Mouse (Mus musculus) cerebellum, postnatal 14 days (tissue): ENCODE measurements around the gene Clip3.

Source experiments
- DNase-seq, 2 experiments: peaks; one replicate each; pipeline ENCODE4 v3.0.0; 2021; ENCODE audit warnings: mixed read lengths in 2 of 2

The Clip3 gene

DNA sequence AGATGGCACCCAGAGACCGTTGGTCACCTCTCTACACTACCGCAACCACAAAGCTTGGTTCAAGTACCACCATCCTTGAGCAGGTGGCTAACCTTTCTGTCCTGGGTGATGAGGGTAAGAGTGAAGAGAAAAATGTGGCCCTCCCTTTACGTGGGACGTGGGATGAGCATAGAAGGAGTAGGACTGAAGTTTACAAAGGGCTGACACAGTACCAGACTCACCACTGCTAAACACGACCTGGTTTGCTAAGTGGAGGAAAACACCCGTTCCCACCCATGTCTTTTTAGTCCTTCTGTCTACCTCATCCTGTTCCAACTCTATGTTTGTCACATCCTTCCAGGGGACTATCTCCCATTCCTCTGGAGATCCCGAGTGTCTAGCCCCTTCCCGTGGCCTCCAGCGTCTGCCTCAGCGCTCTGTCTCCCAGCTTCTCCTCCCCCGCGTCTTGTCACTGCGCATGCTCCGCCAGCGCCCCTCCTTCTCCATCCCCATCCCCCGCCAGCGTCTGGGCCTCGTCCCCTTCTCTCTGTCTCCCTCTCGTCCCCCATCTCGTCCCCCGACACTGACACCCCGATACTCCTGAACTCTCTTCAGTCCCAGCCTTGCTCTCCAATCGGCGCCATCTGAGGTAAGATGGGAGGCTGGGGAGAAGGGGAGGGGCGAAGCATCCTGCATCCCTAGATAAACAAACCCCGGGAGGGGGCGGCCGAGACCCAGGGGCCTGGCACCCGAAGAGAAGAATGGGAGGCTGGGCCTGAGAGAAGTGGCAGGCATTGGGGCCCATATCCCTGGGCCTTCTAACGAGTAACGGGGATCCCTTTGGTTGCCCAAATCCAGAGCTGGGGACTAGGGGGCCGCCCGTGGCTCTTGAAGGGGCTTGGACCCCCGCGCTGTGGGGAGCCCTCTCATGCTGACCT is at the start of gene Clip3:
Gene Clip3 (plus strand): TSS at position 514 of the 917 bp plus-strand sequence.
- DNase-seq: peak; percentile 93

- DNase-seq: no peak
These were observed 39.3 kb upstream of the Clip3 start for GRCm38 (mm10) chr7:30251956-30252954.

DNA sequence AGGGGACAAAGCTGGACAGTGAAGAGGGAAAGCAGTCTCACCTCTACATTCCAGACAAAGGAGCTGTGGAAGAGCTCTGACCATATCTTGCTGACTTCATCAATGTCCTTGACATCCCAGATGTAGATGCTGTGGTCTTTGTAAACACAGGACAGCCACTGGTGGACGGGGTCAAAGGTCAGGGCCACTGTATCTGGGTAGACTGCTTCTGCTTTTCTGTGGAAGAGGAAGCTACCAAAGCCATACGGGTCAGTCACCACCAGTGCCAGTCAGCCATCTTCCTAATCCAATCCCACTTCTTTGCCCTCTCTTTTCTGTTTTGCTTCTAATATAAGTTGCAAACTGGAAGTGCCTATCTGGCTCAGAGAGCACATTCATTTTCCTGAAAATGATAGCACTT is 26.5 kb upstream of the Clip3 start:
- no peak for DNase-seq

DNA sequence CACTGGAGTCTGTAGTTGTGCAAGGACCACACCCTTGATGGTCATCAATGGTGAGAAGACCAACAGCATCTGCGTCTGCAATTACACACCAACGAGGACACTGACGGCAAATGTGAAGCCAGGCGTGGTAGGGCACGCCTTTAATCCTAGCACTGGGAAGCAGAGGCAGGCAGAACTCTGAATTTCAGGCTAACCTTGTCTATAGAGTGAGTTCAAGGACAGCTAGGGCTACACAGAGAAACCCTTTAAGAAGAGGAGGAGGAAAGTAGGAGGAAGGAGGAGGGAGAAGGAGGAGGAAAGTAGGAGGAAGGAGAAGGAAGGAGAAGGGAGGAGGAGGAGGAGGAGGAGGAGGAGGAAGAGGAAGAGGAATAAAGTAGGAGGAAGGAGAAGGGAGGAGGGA is 26.0 kb upstream of the Clip3 start:
- DNase-seq: no peak

- DNase-seq: no peak
These were observed 25.6 kb upstream of the Clip3 start for GRCm38 (mm10) chr7:30265935-30266334.

GRCm38 (mm10) chr7:30266780-30267179 is 24.7 kb upstream of the Clip3 start:
- no peak for DNase-seq

- DNase-seq: peak; percentile 39 to 52
These were observed 21.9 kb upstream of the Clip3 start for GRCm38 (mm10) chr7:30269641-30270040.

DNA sequence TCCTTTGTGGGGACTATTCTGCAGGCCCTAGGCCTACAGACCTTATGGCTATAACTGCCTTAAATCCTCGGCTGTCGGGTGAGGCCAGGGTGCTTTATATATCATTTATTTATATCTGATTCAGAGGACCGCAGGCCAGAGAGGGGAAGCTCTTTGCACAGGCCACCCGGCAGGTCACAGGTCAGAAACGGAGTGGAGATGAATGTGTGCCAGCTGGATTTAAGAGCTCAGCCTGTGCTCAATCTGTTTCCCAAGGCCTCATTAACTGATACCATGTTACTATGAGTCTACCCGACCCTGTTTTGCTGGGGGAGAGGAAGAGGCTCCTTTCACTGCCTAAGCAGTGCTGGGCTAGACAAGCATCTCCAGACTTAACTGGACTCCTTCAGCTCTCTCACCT is 17.1 kb upstream of the Clip3 start:
- DNase-seq: no peak

GRCm38 (mm10) chr7:30278911-30279310 is 12.6 kb upstream of the Clip3 start:
- no peak for DNase-seq

DNA sequence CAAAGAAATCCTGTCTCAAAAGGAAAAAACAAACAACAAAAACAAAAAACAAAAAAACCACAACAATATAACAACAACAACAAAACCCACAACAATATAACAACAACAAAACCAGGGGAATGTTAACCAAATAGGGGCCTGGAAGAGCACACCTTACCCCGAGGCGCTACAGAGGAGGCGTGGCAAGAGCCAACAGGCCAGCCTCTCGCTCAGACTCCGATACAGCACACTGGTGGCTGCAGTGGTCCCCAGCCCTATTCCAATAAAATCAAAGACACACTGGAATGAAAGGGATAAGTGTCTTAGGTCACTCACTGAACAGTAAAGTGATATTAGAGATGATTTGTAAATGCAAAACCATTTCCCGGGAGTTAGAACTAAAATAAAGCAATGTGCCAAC is 12.0 kb upstream of the Clip3 start:
- no peak for DNase-seq

GRCm38 (mm10) chr7:30279951-30280669 is 11.4 kb upstream of the Clip3 start, which contains the start of the genes Thap8 and Wdr62:
Gene Thap8 (plus strand): TSS chr7:30280094.
Gene Wdr62 (minus strand): TSS chr7:30280419.
- peak; percentile 95 to 96 for DNase-seq

DNA sequence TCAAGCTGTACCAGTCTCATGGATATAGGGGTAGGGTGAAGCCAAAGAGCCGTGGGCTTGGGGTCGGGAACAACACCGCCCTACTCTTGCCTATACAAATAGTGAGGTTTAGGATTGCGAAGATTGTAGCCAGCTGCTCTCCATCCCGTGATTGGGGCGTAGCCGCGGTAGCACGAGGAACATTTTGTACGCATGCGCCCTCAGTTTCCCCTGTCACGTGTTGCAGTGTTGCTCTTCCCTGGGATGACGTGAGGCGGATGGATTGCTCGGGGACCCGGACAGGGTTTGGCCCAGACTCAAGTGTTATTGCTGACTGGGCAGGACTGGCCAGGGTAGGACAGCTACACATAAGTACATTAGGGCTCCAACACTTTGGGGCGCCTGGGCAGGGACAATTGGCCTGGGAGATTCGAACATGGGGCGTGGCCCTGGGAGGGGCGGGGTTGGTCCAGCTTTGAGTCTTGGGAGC is 10.8 kb upstream of the Clip3 start:
- peak; percentile 89 to 90 for DNase-seq

DNA sequence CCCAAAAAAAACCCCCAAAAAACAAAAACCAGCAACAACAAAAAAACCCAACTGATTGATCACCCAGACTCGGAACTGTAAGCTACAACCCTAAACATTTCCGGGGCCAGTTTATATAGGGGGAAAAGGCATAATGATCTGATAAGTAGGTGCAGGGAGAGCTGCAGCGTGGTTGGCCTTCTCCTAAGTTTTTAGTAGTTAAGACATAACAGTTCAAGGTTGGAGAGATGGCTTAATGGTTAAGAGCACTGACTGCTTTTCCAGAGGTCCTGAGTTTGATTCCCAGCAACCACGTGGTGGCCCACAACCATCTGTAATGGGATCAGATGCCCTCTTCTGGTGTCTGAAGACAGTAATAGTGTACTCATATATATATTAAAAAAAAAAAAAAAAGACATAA is 10.0 kb upstream of the Clip3 start:
- DNase-seq: no peak

DNA sequence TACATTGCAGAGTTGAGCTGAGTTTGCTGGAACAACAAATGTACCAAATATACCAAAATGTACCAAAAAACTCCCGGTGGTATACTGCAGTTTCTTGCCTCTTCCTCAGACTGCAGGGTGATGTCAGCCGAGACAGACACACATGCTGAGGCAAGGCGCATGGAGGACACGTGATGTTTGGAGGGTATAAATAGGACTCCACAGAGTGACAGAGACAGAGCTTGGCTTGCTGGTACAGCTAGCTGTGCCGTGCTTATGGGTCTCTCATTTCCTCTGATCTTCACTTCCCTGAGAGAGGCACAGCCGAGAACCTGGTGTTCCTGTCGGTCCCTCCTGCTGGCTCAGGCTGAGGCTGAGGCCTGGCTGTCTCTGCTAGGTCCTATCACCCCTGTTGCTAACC is 8.8 kb upstream of the Clip3 start:
- DNase-seq: no peak

GRCm38 (mm10) chr7:30286701-30287410 is 4.7 kb upstream of the Clip3 start:
- peak; percentile 85 to 86 for DNase-seq

DNA sequence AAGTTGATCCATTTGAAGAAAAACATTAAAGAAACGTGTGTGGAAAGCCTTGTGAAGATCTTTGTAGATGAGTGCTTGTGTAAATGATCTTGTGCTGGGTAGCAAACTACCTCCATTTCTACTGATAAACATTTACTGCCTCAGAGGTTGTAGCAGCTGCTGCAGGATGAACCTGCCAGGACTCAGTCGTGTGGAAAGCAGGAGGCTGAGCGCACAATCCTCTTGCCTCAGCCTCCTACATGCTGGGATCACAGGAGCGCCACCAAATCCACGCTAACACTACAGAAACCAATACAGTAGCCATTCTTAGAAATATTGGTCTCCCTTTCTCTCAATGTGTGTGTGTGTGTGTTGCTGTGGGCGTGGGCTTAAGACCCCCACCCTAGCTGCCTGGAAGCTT is 3.5 kb upstream of the Clip3 start:
- peak in 1 of 2 experiments; percentile 33 for DNase-seq

DNA sequence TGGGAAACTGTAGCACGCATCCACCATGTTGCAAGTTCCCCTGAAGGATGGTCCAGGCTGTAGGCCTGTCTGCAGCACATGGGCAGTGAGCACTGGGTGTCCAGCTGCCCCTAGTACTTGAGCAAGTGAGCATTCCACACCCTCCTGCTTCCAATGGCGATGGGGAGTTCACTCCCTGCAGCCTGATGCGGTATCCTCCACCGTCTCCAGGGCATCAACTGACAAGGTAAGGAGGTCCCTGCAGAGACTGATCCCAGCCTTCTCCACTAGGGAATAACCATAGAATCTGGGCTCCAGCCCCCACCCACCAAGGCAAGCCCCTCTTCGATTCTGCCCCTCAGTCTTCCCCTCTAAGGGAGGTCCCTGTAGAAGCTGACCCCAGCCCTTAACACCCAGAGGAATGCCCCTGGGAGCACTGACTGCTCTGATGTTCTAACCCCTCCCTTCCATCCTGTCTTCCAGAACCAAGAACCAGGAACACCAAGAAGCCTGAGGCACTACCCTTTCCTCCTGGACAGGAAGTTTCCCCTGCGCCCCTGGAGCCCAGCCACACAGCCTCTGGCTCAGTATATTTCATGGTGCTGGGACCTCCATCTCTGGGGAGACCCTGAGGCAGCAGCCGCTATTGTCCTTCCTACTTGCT is 2.3 kb upstream of the Clip3 start:
- peak in 1 of 2 experiments; percentile 17 for DNase-seq

- DNase-seq: peak in 1 of 2 experiments; percentile 30
These were observed 1.7 kb upstream of the Clip3 start for GRCm38 (mm10) chr7:30289714-30290399.

DNA sequence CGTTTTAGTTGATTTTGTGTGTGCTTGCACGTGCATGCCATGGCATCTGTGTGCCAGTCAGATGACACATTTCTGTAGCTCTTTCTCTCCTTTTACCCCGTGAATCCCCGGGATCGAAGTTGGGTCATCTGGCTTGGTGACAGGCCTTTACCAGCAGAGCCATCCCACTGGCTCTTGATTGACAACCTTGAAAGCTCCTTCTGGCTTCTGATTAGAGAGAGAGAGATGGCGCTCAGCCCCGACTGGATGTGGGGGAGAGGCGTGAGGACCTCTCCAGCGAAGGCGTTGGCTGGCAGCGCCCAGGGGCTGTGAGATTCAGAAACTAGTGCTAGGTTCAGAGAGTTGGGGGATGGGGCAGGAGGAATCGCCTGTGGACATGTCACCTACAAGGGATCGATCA is 2.3 kb downstream of the Clip3 start:
- peak; percentile 62 to 67 for DNase-seq

GRCm38 (mm10) chr7:30294296-30294695 is 2.8 kb downstream of the Clip3 start:
- DNase-seq: peak in 1 of 2 experiments; percentile 34
